Mouse (Mus musculus) ES-E14 (cell line): ENCODE results near the gene Pigu. TPM values are rescaled to one million over a fixed set of nuclear protein-coding genes. Genes with fewer than 3 reads are reported as not detected.

ENCODE experiments used
- DNase-seq: peaks from one replicate; pipeline ENCODE4 v3.0.0-alpha.2; 2013; ENCODE audit warnings: low read depth, low spot score
- H3K27ac ChIP-seq: 2 replicates; pipeline ENCODE4 v1.5.1; 2012; ENCODE audit warnings: low read depth, mild to moderate bottlenecking, low read length, moderate library complexity, mixed read lengths; ENCODE audit not compliant: poor library complexity, insufficient read depth, severe bottlenecking
- H3K36me3 ChIP-seq: 2 replicates; pipeline ENCODE4 v1.6.1; 2012; ENCODE audit warnings: mild to moderate bottlenecking, low read length, moderate library complexity, mixed read lengths; ENCODE audit not compliant: control insufficient read depth, poor library complexity, insufficient read depth, severe bottlenecking
- H3K4me1 ChIP-seq, 2 experiments: fragments of 150-350 bp in 1 of 2; sonication (generic) in 1 of 2; 2 replicates each; pipeline ENCODE4 v1.6.1; 2012; ENCODE audit warnings: low read length in 2 of 2, mild to moderate bottlenecking in 1 of 2, mixed read lengths in 1 of 2; ENCODE audit not compliant: control insufficient read depth in 2 of 2, insufficient read depth in 2 of 2, poor library complexity in 1 of 2
- H3K4me3 ChIP-seq, 2 experiments: fragments of 150-350 bp in 1 of 2; sonication (generic) in 1 of 2; 2 replicates each; pipeline ENCODE4 v1.5.1; 2012; ENCODE audit warnings: low read length in 2 of 2, low read depth in 1 of 2, mild to moderate bottlenecking in 1 of 2, mixed read lengths in 1 of 2; ENCODE audit not compliant: insufficient read depth in 1 of 2, poor library complexity in 1 of 2, severe bottlenecking in 1 of 2
- H3K9ac ChIP-seq: 2 replicates; pipeline ENCODE4 v1.6.1; 2012; ENCODE audit warnings: low read depth, mild to moderate bottlenecking, low read length, mixed read lengths; ENCODE audit not compliant: poor library complexity, insufficient read depth, severe bottlenecking
- H3K9me3 ChIP-seq: fragments of 150-350 bp; sonication (generic); 2 replicates; pipeline ENCODE4 v1.6.1; 2012; ENCODE audit warnings: low read depth, mild to moderate bottlenecking, low read length; ENCODE audit not compliant: control insufficient read depth, insufficient read depth
- CHD2 ChIP-seq: IDR thresholded peaks from 2 replicates; pipeline ENCODE4 v1.6.1; 2014; ENCODE audit warnings: mild to moderate bottlenecking, low read depth, low read length, inconsistent platforms
- HCFC1 ChIP-seq: IDR thresholded peaks from 2 replicates; pipeline ENCODE4 v1.6.1; 2012; ENCODE audit warnings: low read length, inconsistent platforms, borderline replicate concordance; ENCODE audit not compliant: insufficient read depth
- MAFK ChIP-seq: IDR thresholded peaks from 2 replicates; pipeline ENCODE4 v1.6.1; 2014; ENCODE audit warnings: mild to moderate bottlenecking, low read depth, low read length, inconsistent platforms; ENCODE audit not compliant: insufficient read depth
- ZC3H11A ChIP-seq: IDR thresholded peaks from 2 replicates; pipeline ENCODE4 v1.6.1; 2012; ENCODE audit warnings: low read depth, mild to moderate bottlenecking, inconsistent platforms, low read length, borderline replicate concordance
- ZNF384 ChIP-seq: IDR thresholded peaks from 2 replicates; pipeline ENCODE4 v1.6.1; 2012; ENCODE audit warnings: low read depth, low read length, inconsistent platforms
- in situ Hi-C, 2 experiments: fragments of 600-800 bp; cut with MboI; formaldehyde crosslinking; loops; one replicate each; pipeline ENCODE4 v1.15.1; 2025; ENCODE audit warnings: low sequenced_read_pairs in 2 of 2, inconsistent platforms in 1 of 2; ENCODE audit not compliant: unreplicated experiment in 2 of 2
- total RNA-seq: library from RNA; depleted of rRNA; stranded (reverse); fragments of 300-350 nt; gene quantifications from 2 replicates; pipeline ENCODE4 v1.2.3, GENCODE M21; 2012

The Pigu gene
- total RNA-seq, 1 experiment = 26.3 TPM

GRCm38 (mm10) chr2:155373302-155373701, 16.1 kb upstream of the Pigu start:
- no peak overlapping the region for H3K27ac ChIP-seq
- no peak for DNase-seq
- TF ChIP-seq ZC3H11A (no peak), MAFK (no peak), ZNF384 (no peak), CHD2 (no peak), HCFC1 (no peak)
- in situ Hi-C loops = no loop called here
- H3K4me3 ChIP-seq = no peak overlapping the region
- no peak overlapping the region for H3K9ac ChIP-seq
- H3K4me1 ChIP-seq = no peaks in the 10 kb centered on the region; a peak in 1 of 4 replicates
- no peaks in the 10 kb centered on the region for H3K9me3 ChIP-seq
- no peaks in the 10 kb centered on the region for H3K36me3 ChIP-seq

DNA sequence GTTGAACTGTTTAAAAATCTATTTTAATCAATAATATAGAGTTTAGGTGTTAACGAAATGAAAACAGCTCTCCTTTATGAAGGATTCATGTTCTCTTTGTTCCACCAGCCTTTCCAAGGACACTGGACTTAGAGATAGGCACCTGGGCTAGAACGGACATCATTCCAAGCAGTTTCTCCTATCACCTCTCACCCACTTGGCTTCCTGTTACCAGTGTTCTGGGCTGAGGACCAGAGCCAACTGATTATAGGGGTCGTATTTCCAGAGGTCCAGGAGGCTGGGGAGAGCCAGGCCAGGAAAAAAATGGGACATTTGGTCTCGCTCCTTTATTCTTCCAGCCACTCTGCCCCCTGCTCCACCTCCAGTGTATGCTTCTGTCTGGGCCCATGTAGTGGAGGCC, 15.2 kb upstream of the Pigu start:
- Histone ChIP-seq H3K9me3 (no peaks in the 10 kb centered on the region), H3K36me3 (no peaks in the 10 kb centered on the region), H3K4me3 (no peak overlapping the region), H3K4me1 (no peaks in the 10 kb centered on the region; a peak in 1 of 4 replicates), H3K9ac (no peak overlapping the region), H3K27ac (no peak overlapping the region)
- DNase-seq = no peak
- no peak for TF ChIP-seq ZC3H11A
- no peak for TF ChIP-seq HCFC1
- no peak for TF ChIP-seq MAFK
- TF ChIP-seq ZNF384 = no peak
- TF ChIP-seq CHD2 = no peak
- in situ Hi-C loops = no loop called here

DNA sequence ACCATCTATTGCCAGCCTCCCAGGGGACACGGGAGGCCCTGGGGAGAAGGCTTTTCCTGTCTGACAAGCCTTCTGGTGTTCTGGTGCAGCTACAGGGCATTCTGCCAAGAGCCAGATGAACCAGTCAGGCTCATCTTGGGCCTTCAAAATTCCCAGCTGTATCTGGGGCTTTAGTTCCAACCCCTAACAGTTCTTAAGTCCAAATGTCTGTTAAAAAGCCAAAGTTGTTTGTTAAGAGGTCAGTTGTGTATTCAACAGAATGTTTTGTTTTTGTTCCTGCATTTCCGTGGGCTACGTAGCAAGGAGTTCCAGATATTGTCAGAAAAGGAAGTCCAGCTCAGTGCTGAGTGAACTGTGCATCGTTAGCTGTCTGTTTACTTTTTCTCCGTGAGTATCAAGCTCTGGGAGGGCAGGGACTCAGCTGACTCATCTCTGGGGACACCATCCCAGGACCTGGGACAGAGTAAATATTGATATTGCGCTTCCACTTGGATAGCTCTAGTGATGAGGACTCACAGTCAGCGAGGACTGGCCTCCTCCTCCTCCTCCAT, 12.2 kb upstream of the Pigu start:
- no peak overlapping the region for H3K4me3 ChIP-seq
- no peak overlapping the region for H3K9ac ChIP-seq
- H3K36me3 ChIP-seq = no peaks in the 10 kb centered on the region
- TF ChIP-seq ZC3H11A (no peak), MAFK (no peak), CHD2 (no peak), ZNF384 (no peak)
- no peak overlapping the region for H3K27ac ChIP-seq
- in situ Hi-C loops = no loop called here
- DNase-seq = no peak
- H3K4me1 ChIP-seq = no peaks in the 10 kb centered on the region
- H3K9me3 ChIP-seq = no peaks in the 10 kb centered on the region

- TF ChIP-seq ZC3H11A = no peak
- TF ChIP-seq HCFC1 = no peak
- no peak for TF ChIP-seq CHD2
- no peak for TF ChIP-seq MAFK
- no peak for TF ChIP-seq ZNF384
- no peak for DNase-seq
- in situ Hi-C loops = no loop called here
- no peaks in the 10 kb centered on the region for H3K4me1 ChIP-seq
- H3K9me3 ChIP-seq = no peaks in the 10 kb centered on the region
- no peak overlapping the region for H3K27ac ChIP-seq
- no peaks in the 10 kb centered on the region for H3K36me3 ChIP-seq
- H3K9ac ChIP-seq = no peak overlapping the region
- no peak overlapping the region for H3K4me3 ChIP-seq
These were observed 10.5 kb upstream of the Pigu start for GRCm38 (mm10) chr2:155367635-155368284.
